Mouse (Mus musculus) intestine, postnatal 0 days (tissue): ENCODE results near the gene Rnd3. TPM values are rescaled to one million over a fixed set of nuclear protein-coding genes. Genes with fewer than 3 reads are reported as not detected.

Experiments
- ATAC-seq: fragments of 200-750 bp; cut with Nextera tagmentation; 2 replicates; pipeline ENCODE4 v1.8.0; 2017; ENCODE audit warnings: mild to moderate bottlenecking, moderate TSS enrichment, moderate library complexity
- H3K27ac ChIP-seq: fragments of 300-500 bp; sonication (generic); 2 replicates; pipeline ENCODE4 v1.5.1; 2014; ENCODE audit warnings: mild to moderate bottlenecking, low read depth, low read length, moderate library complexity
- H3K27me3 ChIP-seq: fragments of 300-500 bp; sonication (generic); replicated peaks from 2 replicates; pipeline ENCODE4 v1.6.1; 2014; ENCODE audit warnings: low read length, mixed read lengths; ENCODE audit not compliant: control insufficient read depth, insufficient read depth
- H3K36me3 ChIP-seq: fragments of 300-500 bp; sonication (generic); 2 replicates; pipeline ENCODE4 v1.6.1; 2014; ENCODE audit warnings: mild to moderate bottlenecking, moderate library complexity; ENCODE audit not compliant: control insufficient read depth, insufficient read depth
- H3K4me1 ChIP-seq: fragments of 300-500 bp; sonication (generic); replicated peaks from 2 replicates; pipeline ENCODE4 v1.6.1; 2014; ENCODE audit warnings: antibody characterized with exemption, low read length, mixed read lengths; ENCODE audit not compliant: control insufficient read depth, insufficient read depth
- H3K4me2 ChIP-seq: fragments of 300-500 bp; sonication (generic); replicated peaks from 2 replicates; pipeline ENCODE4 v1.6.1; 2014; ENCODE audit warnings: low read depth, mild to moderate bottlenecking, moderate library complexity
- H3K4me3 ChIP-seq: fragments of 300-500 bp; sonication (generic); 2 replicates; pipeline ENCODE4 v1.5.1; 2014; ENCODE audit warnings: low read depth, low read length
- H3K9ac ChIP-seq: fragments of 300-500 bp; sonication (generic); 2 replicates; pipeline ENCODE4 v1.6.1; 2014; ENCODE audit warnings: mild to moderate bottlenecking, low read depth, low read length
- H3K9me3 ChIP-seq: fragments of 300-500 bp; sonication (generic); 2 replicates; pipeline ENCODE4 v1.6.1; 2016; ENCODE audit warnings: mixed run types; ENCODE audit not compliant: control insufficient read depth
- CTCF ChIP-seq: sonication (generic); IDR thresholded peaks from 2 replicates; pipeline ENCODE4 v1.5.1; 2016; ENCODE audit warnings: low read depth, mild to moderate bottlenecking, control low read depth, antibody characterized with exemption, moderate library complexity
- WGBS: fragments of 180-500 bp; shearing (Covaris S2); extraction: QIAGEN DNeasy Blood & Tissue Kit; methylation state at CpG from one replicate; pipeline ENCODE4 v1.1.7; 2014; 5-methylcytosine and 5-hydroxymethylcytosine counted together
- polyA plus RNA-seq: library from polyadenylated mRNA; unstranded; fragments of >200 nt; fragmentation: Nextera tagmentation; extraction: Ambion mirVana; gene quantifications from 2 replicates; pipeline ENCODE4 v1.2.1, GENCODE M21; 2015

The Rnd3 gene
- 16.5 and 18.1 TPM in 2 replicates for polyA plus RNA-seq

GRCm38 (mm10) chr2:51148975-51149374 is at the start of gene Rnd3:
TSS of gene Rnd3 (minus strand) at chr2:51149111.
- TF ChIP-seq CTCF, result peak; percentile 98
- peaks cover 8% of the 10 kb centered on the region for H3K4me1 ChIP-seq
- H3K9ac ChIP-seq, result peak within 1 kb of the TSS; percentile 71
- H3K27ac ChIP-seq, result peak within 1 kb of the TSS; percentile 91
- H3K36me3 ChIP-seq, result no peaks in the 10 kb centered on the region
- no peaks in the 10 kb centered on the region for H3K27me3 ChIP-seq
- ATAC-seq, result peak; percentile 86
- no peaks in the 10 kb centered on the region for H3K9me3 ChIP-seq
- WGBS, result under 1% methylated on average over 25 of the region's 25 CpGs
- peak within 1 kb of the TSS; percentile 93 for H3K4me3 ChIP-seq
- peak within 1 kb of the TSS; percentile 86 for H3K4me2 ChIP-seq

- H3K9ac ChIP-seq, result no peak overlapping the region
- TF ChIP-seq CTCF, result peak; percentile 51
- ATAC-seq, result no peak
- WGBS, result 71% methylated on average over 2 of the region's 2 CpGs
- no peaks in the 10 kb centered on the region for H3K4me1 ChIP-seq
- H3K9me3 ChIP-seq, result no peaks in the 10 kb centered on the region
- no peak overlapping the region for H3K4me3 ChIP-seq
- H3K36me3 ChIP-seq, result no peaks in the 10 kb centered on the region
- H3K4me2 ChIP-seq, result no peak overlapping the region
- H3K27me3 ChIP-seq, result no peaks in the 10 kb centered on the region
- H3K27ac ChIP-seq, result no peak overlapping the region
Observed at GRCm38 (mm10) chr2:51192319-51192718, 43.4 kb upstream of the Rnd3 start.

GRCm38 (mm10) chr2:51185762-51186161 is 36.9 kb upstream of the Rnd3 start:
- no peaks in the 10 kb centered on the region for H3K36me3 ChIP-seq
- TF ChIP-seq CTCF, result no peak
- H3K9ac ChIP-seq, result no peak overlapping the region
- no peak overlapping the region for H3K4me2 ChIP-seq
- H3K4me3 ChIP-seq, result no peak overlapping the region
- H3K27me3 ChIP-seq, result no peaks in the 10 kb centered on the region
- no peaks in the 10 kb centered on the region for H3K9me3 ChIP-seq
- H3K4me1 ChIP-seq, result no peaks in the 10 kb centered on the region
- 90% methylated on average over 2 of the region's 2 CpGs for WGBS
- ATAC-seq, result no peak
- no peak overlapping the region for H3K27ac ChIP-seq

- 90% methylated on average over 4 of the region's 4 CpGs for WGBS
- no peak overlapping the region for H3K4me2 ChIP-seq
- H3K4me3 ChIP-seq, result no peak overlapping the region
- H3K27ac ChIP-seq, result no peak overlapping the region
- no peaks in the 10 kb centered on the region for H3K27me3 ChIP-seq
- no peaks in the 10 kb centered on the region for H3K4me1 ChIP-seq
- no peaks in the 10 kb centered on the region for H3K9me3 ChIP-seq
- TF ChIP-seq CTCF, result no peak
- ATAC-seq, result no peak
- H3K36me3 ChIP-seq, result no peaks in the 10 kb centered on the region
- H3K9ac ChIP-seq, result no peak overlapping the region
Observed at GRCm38 (mm10) chr2:51182990-51183389, 34.1 kb upstream of the Rnd3 start.

GRCm38 (mm10) chr2:51181376-51181775 is 32.5 kb upstream of the Rnd3 start:
- Histone ChIP-seq H3K4me3 (no peak overlapping the region), H3K9ac (no peak overlapping the region), H3K4me2 (no peak overlapping the region), H3K27me3 (no peaks in the 10 kb centered on the region), H3K27ac (no peak overlapping the region), H3K4me1 (no peaks in the 10 kb centered on the region), H3K36me3 (no peaks in the 10 kb centered on the region), H3K9me3 (no peaks in the 10 kb centered on the region)
- ATAC-seq, result no peak
- no peak for TF ChIP-seq CTCF

GRCm38 (mm10) chr2:51179096-51179495 is 30.2 kb upstream of the Rnd3 start:
- Histone ChIP-seq H3K27ac (no peak overlapping the region), H3K9me3 (no peaks in the 10 kb centered on the region), H3K27me3 (no peaks in the 10 kb centered on the region), H3K4me3 (no peak overlapping the region), H3K36me3 (no peaks in the 10 kb centered on the region), H3K4me1 (no peaks in the 10 kb centered on the region), H3K9ac (no peak overlapping the region), H3K4me2 (no peak overlapping the region)
- WGBS, result 68% methylated on average over 3 of the region's 3 CpGs
- ATAC-seq, result no peak
- no peak for TF ChIP-seq CTCF

- no peak for TF ChIP-seq CTCF
- no peaks in the 10 kb centered on the region for H3K4me1 ChIP-seq
- H3K9ac ChIP-seq, result no peak overlapping the region
- H3K4me3 ChIP-seq, result no peak overlapping the region
- H3K9me3 ChIP-seq, result no peaks in the 10 kb centered on the region
- no peaks in the 10 kb centered on the region for H3K36me3 ChIP-seq
- H3K27ac ChIP-seq, result no peak overlapping the region
- WGBS, result 25% methylated on average over 3 of the region's 3 CpGs
- no peak overlapping the region for H3K4me2 ChIP-seq
- H3K27me3 ChIP-seq, result no peaks in the 10 kb centered on the region
- ATAC-seq, result no peak
Observed at GRCm38 (mm10) chr2:51177615-51178014, 28.7 kb upstream of the Rnd3 start.
